25 mouse cellular contexts compared by ENCODE assay signal in genomic region chr4:138222396-138222795, GRCm38 (mm10). TPM values are rescaled to one million over a fixed set of nuclear protein-coding genes. Genes with fewer than 3 reads are reported as not detected.
DNase-seq lines count a peak whose midpoint lies in the region; ATAC-seq and TF ChIP-seq lines count a peak whose summit lies in the region.
"Had no signal": no experiment of that assay in that cellular context is flagged by ENCODE, and none has a peak within 500 bp of the region (broad histone marks: within the 10 kb centered on the region; RNA-seq: fewer than 3 reads in every experiment).

No protein-coding gene starts in this region.

- H3K4me1 ChIP-seq in ES-E14 (ENCODE audit: control insufficient read depth in 2 of 2, insufficient read depth in 2 of 2, low read length in 2 of 2, poor library complexity in 1 of 2) = peaks cover 4 to 24% of the 10 kb centered on the region in 2 experiments

- H3K27ac ChIP-seq in ES-E14 (ENCODE audit: insufficient read depth, low read depth, low read length, poor library complexity, severe bottlenecking) = no peak overlapping the region
- H3K27ac ChIP-seq: embryonic facial prominence, embryonic 13.5 days; forebrain, embryonic 12.5 days; heart, embryonic 10.5 days; hindbrain, embryonic 12.5 days; liver, embryonic 15.5 days; lung, embryonic 15.5 days; midbrain, embryonic 10.5 days had no signal

- H3K4me3 ChIP-seq in ES-E14 (ENCODE audit: insufficient read depth in 1 of 2, low read depth in 1 of 2, low read length in 2 of 2, poor library complexity in 1 of 2, severe bottlenecking in 1 of 2) = no peak overlapping the region
- H3K4me3 ChIP-seq: embryonic facial prominence, embryonic 13.5 days; erythroblast, embryonic 14.5 days; forebrain, embryonic 12.5 days; heart, embryonic 10.5 days; hindbrain, embryonic 12.5 days; liver, embryonic 15.5 days; lung, embryonic 15.5 days; midbrain, embryonic 10.5 days had no signal

- in situ Hi-C loops in ES-E14 (cut with MboI; ENCODE audit: low sequenced_read_pairs in 2 of 2, unreplicated experiment in 2 of 2) = no loop called here

- H3K36me3 ChIP-seq in ES-E14 (ENCODE audit: control insufficient read depth, insufficient read depth, low read length, poor library complexity, severe bottlenecking) = peaks cover 17% of the 10 kb centered on the region

- H3K9ac ChIP-seq in ES-E14 (ENCODE audit: insufficient read depth, low read depth, low read length, poor library complexity, severe bottlenecking) = 0 out of 2 replicates have a peak overlapping the region, but pooled peaks have one; percentile 19
- H3K9ac ChIP-seq: embryonic facial prominence, embryonic 13.5 days; forebrain, embryonic 12.5 days; hindbrain, embryonic 12.5 days; liver, embryonic 15.5 days; lung, embryonic 15.5 days had no signal

- no peaks in the 10 kb centered on the region for H3K9me3 ChIP-seq in ES-E14 (ENCODE audit: control insufficient read depth, insufficient read depth, low read depth, low read length)
- H3K9me3 ChIP-seq: embryonic facial prominence, embryonic 13.5 days; forebrain, embryonic 12.5 days; heart, embryonic 10.5 days; hindbrain, embryonic 12.5 days; liver, embryonic 15.5 days; lung, embryonic 15.5 days; midbrain, embryonic 10.5 days had no signal

- peak; percentile 48 for DNase-seq in CD4-positive, CD25-positive, alpha-beta regulatory T cell, adult 2 months (ENCODE audit: low read depth, low spot score)
- DNase-seq in ES-E14 (ENCODE audit: low read depth, low spot score) (no peak), liver (no peak)
- peak; percentile 54 for DNase-seq in thymus, postnatal 14 days
- DNase-seq in lung, postnatal 14 days = no peak
- no peak for DNase-seq in urinary bladder, postnatal 25 days (ENCODE audit: low spot score)
- DNase-seq: adrenal gland, postnatal 14 days; B cell, adult 2 months; cerebellum, adult 2 months; cerebellum, postnatal 25 days; embryo, embryonic 11 days; gastrocnemius, postnatal 10 days; kidney, adult 18-20 months; kidney, postnatal 4 days; lung, postnatal 4 days had no signal

- peak; percentile 60 for ATAC-seq in inflammation-experienced regulatory T-cells, adult 6 months

TF ChIP-seq in ES-E14, 5 proteins besides CTCF, POLR2A, EP300 and RAD21:
- TF ChIP-seq HCFC1 (IDR thresholded peaks at IDR 0.05; ENCODE audit: borderline replicate concordance, insufficient read depth, low read length) (no peak), ZC3H11A (IDR thresholded peaks at IDR 0.05; ENCODE audit: borderline replicate concordance, low read depth, low read length) (no peak), CHD2 (IDR thresholded peaks at IDR 0.05; ENCODE audit: low read depth, low read length) (no peak), MAFK (IDR thresholded peaks at IDR 0.05; ENCODE audit: insufficient read depth, low read depth, low read length) (no peak), ZNF384 (IDR thresholded peaks at IDR 0.05; ENCODE audit: low read depth, low read length) (no peak)

RNA-seq across cellular contexts. Expression of gene Hp1bp3, which starts 6.3 kb away (rescaled TPM):
- total RNA-seq in ES-E14 (2012; rRNA removed) = 27.2 and 31.1 TPM in 2 replicates
- 100 to 1,000 TPM; 144 to 154 (median 152) TPM for polyA plus RNA-seq in inflammation-experienced regulatory T-cells, adult 6 months (2017; shearing (Covaris generic))

RNA-seq across cellular contexts. Expression of gene Sh2d5, which starts 27.8 kb away (rescaled TPM):
- total RNA-seq in ES-E14 (2012; rRNA removed) = 2.9 and 4.6 TPM in 2 replicates
- polyA plus RNA-seq in inflammation-experienced regulatory T-cells, adult 6 months (2017; shearing (Covaris generic)) = under 1 TPM; 0.16 to 0.53 (median 0.21) TPM

RNA-seq across cellular contexts. Expression of gene Kif17, which starts 27.8 kb away (rescaled TPM):
- 0.40 and 0.63 TPM in 2 replicates for total RNA-seq in ES-E14 (2012; rRNA removed)
- polyA plus RNA-seq in inflammation-experienced regulatory T-cells, adult 6 months (2017; shearing (Covaris generic)) = not detected
- total RNA-seq: neutrophil, adult 5-6 weeks had no signal

Comparison
In these comparisons a context has a peak if more than half of its experiments do, and no peak if none do; other contexts are left out.
1. DNase-seq: peak in CD4-positive, CD25-positive, alpha-beta regulatory T cell, adult 2 months (single experiment) and thymus, postnatal 14 days (single experiment); none in ES-E14 (single experiment), lung, postnatal 14 days (single experiment), liver (single experiment) and urinary bladder, postnatal 25 days (single experiment).